Mouse (Mus musculus): ENCODE measurements around the gene Rrbp1.

The Rrbp1 gene

GRCm38 (mm10) chr2:144011080-144011551 lies at the start of gene Rrbp1:
Rrbp1 (minus strand) TSS chr2:144011263.
- DNase-seq (ENCODE audit: low spot score in 2 of 2), result peak; percentile 99

DNA sequence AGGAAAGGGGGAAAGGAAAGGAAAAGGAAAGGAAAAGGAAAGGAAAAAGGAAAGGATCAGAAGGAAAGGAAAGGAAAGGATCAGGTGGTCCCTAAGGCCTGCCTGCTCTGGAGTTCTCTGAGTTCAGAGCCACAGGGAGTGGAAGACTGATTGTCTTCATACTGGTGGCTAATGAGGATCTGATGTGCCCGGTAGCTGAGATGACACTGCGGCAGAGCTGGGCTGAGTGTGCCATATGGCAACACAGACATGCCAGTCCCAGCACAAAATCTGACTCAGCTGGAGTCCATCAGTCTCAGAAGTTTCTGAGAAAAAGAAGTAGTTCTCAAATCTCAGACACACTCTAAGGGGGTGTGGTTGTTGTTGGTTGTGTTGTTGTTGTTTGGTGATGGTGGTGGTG lies 46.7 kb upstream of the Rrbp1 start:
- no peak for DNase-seq (ENCODE audit: low spot score in 2 of 2)

DNA sequence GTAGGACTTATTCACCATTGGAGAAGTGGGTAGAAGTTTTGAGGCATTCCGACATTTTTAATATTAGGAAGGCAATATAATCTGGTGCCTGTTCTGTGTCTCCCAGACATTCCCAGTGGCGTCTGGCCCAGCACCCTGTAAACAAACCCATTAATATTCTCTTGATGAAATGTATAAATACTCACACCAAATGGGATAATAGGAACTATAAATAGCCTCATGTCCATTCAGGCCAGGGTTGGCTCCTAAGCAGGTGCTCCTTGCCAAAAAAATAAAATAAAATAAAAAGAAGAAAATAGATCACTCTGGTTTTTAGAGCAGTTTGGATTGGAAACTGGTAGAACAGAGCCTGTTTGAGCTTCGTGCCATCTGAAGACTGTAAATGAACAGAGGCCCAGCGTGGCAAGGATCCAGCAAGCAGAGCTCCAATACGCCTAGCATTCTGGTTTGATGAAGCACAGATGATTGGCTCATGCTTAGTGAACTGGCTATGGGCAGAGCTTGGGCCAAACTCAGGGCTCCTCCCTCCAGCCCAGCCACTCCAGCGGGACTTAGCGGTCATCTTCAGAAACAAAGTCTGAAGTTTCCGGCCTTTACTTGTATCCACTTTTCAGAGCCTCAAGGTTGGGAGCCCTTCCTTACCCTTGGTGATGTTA lies 41.5 kb upstream of the Rrbp1 start:
- DNase-seq (ENCODE audit: low spot score in 2 of 2), result peak; percentile 38

DNA sequence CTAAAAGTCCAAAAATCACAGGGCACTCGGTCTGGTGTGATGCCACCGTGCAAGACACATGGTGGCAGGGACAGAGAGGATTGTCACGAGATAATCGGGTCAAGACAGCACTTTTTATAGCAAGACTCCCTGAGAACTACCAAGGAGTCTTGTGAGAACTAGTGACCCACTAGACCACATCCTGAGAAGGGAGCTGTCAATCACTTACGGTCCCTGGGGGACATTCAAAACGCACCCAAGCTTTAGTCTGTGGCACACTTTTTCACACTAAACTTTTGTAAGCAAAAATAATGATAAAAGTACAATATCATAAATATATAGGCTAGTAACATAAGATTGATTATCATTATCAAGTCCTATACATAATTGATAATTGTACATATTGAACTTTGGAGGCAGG lies 39.8 kb upstream of the Rrbp1 start:
- DNase-seq (ENCODE audit: low spot score in 2 of 2), result no peak

DNA sequence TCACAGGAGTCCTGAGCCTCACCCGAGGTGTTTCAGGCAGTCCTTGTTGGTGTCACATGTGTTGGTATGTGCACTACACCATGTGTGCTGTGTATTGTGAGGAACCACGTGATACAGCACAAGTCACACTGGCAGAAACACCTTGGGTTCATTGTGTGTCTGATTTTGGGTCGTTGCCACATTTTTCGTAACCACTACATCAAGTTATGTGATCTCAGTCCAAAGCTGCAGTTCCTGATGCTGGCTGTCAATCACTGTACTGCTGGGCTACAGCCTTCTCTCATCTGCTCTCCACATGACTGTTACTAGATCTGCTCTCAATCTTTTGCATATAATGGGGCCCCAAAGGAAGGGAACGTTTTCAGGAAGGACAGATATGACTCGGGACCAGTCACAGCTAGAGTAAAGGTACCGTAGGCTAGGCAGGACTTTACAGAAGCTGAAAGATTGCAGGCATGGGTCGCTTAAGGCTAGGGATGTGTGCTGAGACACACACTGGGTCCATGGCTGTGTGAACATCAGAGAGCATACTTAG lies 39.1 kb upstream of the Rrbp1 start:
- no peak for DNase-seq (ENCODE audit: low spot score in 2 of 2)

- no peak for DNase-seq (ENCODE audit: low spot score in 2 of 2)
Measured at GRCm38 (mm10) chr2:144046916-144047315, 35.9 kb upstream of the Rrbp1 start.

DNA sequence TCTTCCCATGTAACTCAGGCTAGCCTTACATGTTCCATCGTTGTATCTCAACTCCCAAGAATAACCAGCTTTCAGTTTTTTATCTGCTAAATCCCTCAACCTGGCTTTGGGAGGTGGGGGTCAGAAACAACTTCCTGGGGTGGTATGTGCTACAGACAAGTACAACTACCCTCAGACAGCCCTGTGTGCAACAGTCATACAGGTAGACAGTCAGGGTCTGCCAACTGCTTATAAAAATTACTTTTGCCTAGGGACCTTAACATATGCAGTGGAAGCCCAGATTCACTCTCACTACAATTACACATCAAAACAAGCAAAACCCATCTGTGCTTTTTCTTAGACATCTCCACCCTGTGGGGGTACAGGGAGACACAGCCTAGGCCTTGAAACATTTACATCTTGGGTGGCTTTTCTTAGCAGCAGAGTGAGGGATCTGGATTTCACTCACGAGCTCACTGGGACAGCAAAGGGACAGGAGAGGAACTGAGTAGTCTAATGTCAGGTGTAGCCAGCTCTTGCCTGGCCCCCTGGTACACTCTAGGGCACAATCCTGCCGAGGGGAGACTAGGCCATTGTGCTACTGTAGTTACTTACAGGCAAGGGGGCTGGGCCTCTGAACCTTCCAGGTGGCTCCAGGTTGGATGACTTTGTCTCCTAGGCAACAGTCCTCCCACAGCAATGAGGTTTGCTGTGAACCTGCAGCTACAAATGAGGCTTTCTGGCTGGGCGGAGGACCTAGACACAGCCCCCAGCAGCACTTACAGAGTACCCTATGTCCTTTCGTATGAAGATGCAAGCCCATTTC lies 34.9 kb upstream of the Rrbp1 start:
- peak; percentile 22 to 34 for DNase-seq (ENCODE audit: low spot score in 2 of 2)

GRCm38 (mm10) chr2:144044726-144045125 lies 33.7 kb upstream of the Rrbp1 start:
- peak; percentile 73 to 88 for DNase-seq (ENCODE audit: low spot score in 2 of 2)

DNA sequence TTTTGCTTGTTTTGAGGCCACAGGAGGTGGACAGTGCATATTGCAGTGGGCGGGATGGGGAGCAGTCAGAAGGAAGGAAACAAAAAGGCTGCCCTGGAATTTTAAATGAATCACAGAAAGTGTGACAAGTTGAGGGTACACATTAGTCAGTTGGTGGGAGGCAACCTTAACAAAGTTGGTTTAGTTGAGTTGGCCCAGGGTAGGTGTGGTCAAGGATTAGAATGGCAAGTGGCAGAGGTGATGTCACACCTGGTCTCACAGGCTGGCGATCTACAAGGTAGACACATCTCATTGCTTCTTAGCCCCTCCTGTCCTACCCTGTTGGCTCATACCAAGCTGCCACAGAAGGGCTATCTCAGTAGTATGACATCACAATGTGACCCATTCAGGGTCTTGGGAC lies 21.6 kb upstream of the Rrbp1 start, which contains the start of gene Banf2:
Gene Banf2 (plus strand): TSS at position 396 of the 400 bp plus-strand sequence.
- no peak for DNase-seq (ENCODE audit: low spot score in 2 of 2)

GRCm38 (mm10) chr2:144030791-144031190 lies 19.7 kb upstream of the Rrbp1 start:
- no peak for DNase-seq (ENCODE audit: low spot score in 2 of 2)

- no peak for DNase-seq (ENCODE audit: low spot score in 2 of 2)
Measured at GRCm38 (mm10) chr2:144026456-144026855, 15.4 kb upstream of the Rrbp1 start.

DNA sequence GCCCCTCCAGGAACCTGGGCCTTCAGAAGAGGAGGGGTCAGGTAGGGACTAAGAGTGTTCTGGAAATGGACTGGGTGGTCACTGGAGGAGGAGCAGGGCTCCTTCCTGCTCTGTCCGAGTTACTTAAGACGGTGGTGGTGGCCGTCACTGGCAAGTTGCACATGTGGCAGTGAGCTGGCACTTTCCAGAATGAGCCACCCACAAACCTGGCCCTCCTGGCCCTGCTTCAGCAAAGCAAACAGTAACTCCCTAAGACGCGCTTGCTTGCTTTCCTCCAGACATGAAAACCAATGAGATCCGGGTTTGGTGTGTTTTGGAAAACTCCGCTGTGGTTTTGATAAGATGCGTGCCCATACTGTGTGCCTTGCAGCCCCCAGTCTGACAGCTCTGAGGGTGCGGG lies 14.3 kb upstream of the Rrbp1 start:
- no peak for DNase-seq (ENCODE audit: low spot score in 2 of 2)

- no peak for DNase-seq (ENCODE audit: low spot score in 2 of 2)
Measured at GRCm38 (mm10) chr2:144022441-144022840, 11.4 kb upstream of the Rrbp1 start.

DNA sequence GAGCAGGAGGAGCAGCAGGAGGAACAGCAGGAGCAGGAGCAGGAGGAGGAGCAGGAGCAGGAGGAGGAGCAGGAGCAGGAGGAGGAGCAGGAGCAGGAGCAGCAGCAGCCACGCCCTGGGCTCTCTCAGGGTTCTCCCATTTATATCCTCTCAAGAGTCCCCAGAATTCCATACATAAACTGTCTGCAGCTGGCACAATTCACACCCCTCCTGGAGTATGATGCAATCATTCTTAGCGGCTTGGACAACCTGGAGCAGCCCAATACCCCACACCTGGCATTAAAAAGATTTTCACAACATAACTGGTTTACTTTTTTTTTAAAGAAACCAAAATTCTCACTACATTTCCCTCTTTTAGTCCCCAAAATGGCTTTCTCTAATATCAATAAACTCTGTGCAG lies 8.9 kb upstream of the Rrbp1 start:
- DNase-seq (ENCODE audit: low spot score in 2 of 2), result no peak

DNA sequence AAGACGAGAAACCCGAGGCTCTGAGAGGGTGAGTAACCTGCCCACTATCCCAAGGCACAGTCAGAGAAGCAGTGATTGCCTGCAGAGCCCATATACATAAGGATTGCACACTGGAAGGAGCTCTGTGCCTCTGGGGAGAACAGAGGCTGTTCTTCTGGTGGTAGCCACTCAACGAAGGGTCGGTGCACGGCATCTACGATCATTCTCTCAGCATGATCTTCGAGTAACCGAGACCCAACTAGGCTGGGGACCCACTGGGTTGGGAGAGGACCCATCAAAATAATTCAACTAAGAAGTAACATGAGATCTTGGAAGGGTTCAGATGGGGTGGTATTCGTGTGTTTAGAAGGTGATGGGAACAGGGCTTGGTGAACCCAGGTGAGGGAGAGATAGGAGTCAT lies 4.8 kb upstream of the Rrbp1 start:
- DNase-seq (ENCODE audit: low spot score in 2 of 2), result no peak

- DNase-seq (ENCODE audit: low spot score in 2 of 2), result no peak
Measured at GRCm38 (mm10) chr2:144014481-144014880, 3.4 kb upstream of the Rrbp1 start.

GRCm38 (mm10) chr2:144014051-144014450 lies 3.0 kb upstream of the Rrbp1 start:
- no peak for DNase-seq (ENCODE audit: low spot score in 2 of 2)

- DNase-seq (ENCODE audit: low spot score in 2 of 2), result peak; percentile 32 to 40
Measured at GRCm38 (mm10) chr2:144010282-144011044, 600 bp downstream of the Rrbp1 start.

- no peak for DNase-seq (ENCODE audit: low spot score in 2 of 2)
Measured at GRCm38 (mm10) chr2:144009551-144010281, 1.3 kb downstream of the Rrbp1 start.

- DNase-seq (ENCODE audit: low spot score in 2 of 2), result no peak
Measured at GRCm38 (mm10) chr2:144009081-144009480, 2.0 kb downstream of the Rrbp1 start.

- no peak for DNase-seq (ENCODE audit: low spot score in 2 of 2)
Measured at GRCm38 (mm10) chr2:144007211-144007610, 3.9 kb downstream of the Rrbp1 start.
